7 mouse cellular contexts compared by ENCODE assay signal in genomic region chr9:108596998-108597764, GRCm38 (mm10). TPM values are rescaled to one million over a fixed set of nuclear protein-coding genes. Genes with fewer than 3 reads are reported as not detected.
DNase-seq lines count a peak whose midpoint lies in the region; ATAC-seq and TF ChIP-seq lines count a peak whose summit lies in the region.

TSS of gene P4htm (minus strand) at chr9:108597667.

- peak; percentile 16; the same call in 1 of the 2 replicates for TF ChIP-seq CTCF in hindbrain, postnatal 0 days (IDR thresholded peaks at IDR 0.05; ENCODE audit: low read depth)

- peak within 1 kb of the TSS; percentile 52 for H3K9ac ChIP-seq in hindbrain, postnatal 0 days (replicated peaks; ENCODE audit: low read length)

- peak within 1 kb of the TSS; percentile 55 for H3K4me3 ChIP-seq in hindbrain, postnatal 0 days (ENCODE audit: low read length)

- peak; percentile 68 for ATAC-seq in activated CD4-positive, CD25-positive, alpha-beta regulatory T cell, adult 4 months
- peak; percentile 88 for ATAC-seq in hindbrain, postnatal 0 days

- H3K27me3 ChIP-seq in hindbrain, postnatal 0 days (ENCODE audit: insufficient read depth, low read length), result no peaks in the 10 kb centered on the region

- no peaks in the 10 kb centered on the region for H3K4me1 ChIP-seq in hindbrain, postnatal 0 days (ENCODE audit: insufficient read depth, low read length)

- H3K27ac ChIP-seq in hindbrain, postnatal 0 days, result peak within 1 kb of the TSS; percentile 67

- peak within 1 kb of the TSS; percentile 91 for H3K4me2 ChIP-seq in hindbrain, postnatal 0 days (ENCODE audit: low read depth, low read length)

- DNase-seq in cerebellum, postnatal 36 days, result peak; percentile 80 to 82
- DNase-seq in gastrocnemius, postnatal 10 days, result peak; percentile 72
- DNase-seq in hindbrain, postnatal 0 days (ENCODE audit: low spot score), result peak; percentile 84
- DNase-seq in left cerebral cortex, postnatal 4 days, result peak; percentile 70
- DNase-seq in mesoderm, embryonic 11.5 days (ENCODE audit: low read depth, low spot score), result peak; percentile 67
- peak; percentile 81 for DNase-seq in right cerebral cortex, postnatal 14 days

- no peaks in the 10 kb centered on the region for H3K9me3 ChIP-seq in hindbrain, postnatal 0 days (ENCODE audit: low read length)

- WGBS in hindbrain, postnatal 0 days, result 2% methylated on average over 66 of the region's 69 CpGs

- intact Hi-C loops in left cerebral cortex, postnatal 4 days (cut with DNase I), result no loop called here

- no peaks in the 10 kb centered on the region for H3K36me3 ChIP-seq in hindbrain, postnatal 0 days (ENCODE audit: insufficient read depth, low read length)

RNA-seq across cellular contexts. Expression of gene P4htm, which starts in this region (rescaled TPM):
- polyA plus RNA-seq in activated CD4-positive, CD25-positive, alpha-beta regulatory T cell, adult 4 months (2017; shearing (Covaris generic)), result 1 to 10 TPM; 5.1 to 9.0 TPM
- total RNA-seq in gastrocnemius, postnatal 10 days (2021), result 1 to 10 TPM; 4.8 to 6.6 TPM
- 50.8 and 62.6 TPM in 2 replicates for total RNA-seq in hindbrain, postnatal 0 days (2014; rRNA removed)
- polyA plus RNA-seq in hindbrain, postnatal 0 days (2015; fragmentation: Nextera tagmentation; extraction: Ambion mirVana), result 38.7 and 38.8 TPM in 2 replicates
- 10 to 100 TPM; 26.2 to 34.5 TPM for total RNA-seq in left cerebral cortex, postnatal 4 days (2021)

Comparison
In these comparisons a context has a peak if more than half of its experiments do, and no peak if none do; other contexts are left out.
1. Peak in every context shown above with its lines: DNase-seq, ATAC-seq, H3K4me3 ChIP-seq and H3K27ac ChIP-seq.